Mouse (Mus musculus) MEL (cell line): ENCODE measurements around the gene Fgfr2.

Experiments
- CTCF ChIP-seq, 3 experiments: IDR thresholded peaks in 2 of 3; conservative IDR thresholded peaks in 1 of 3; 2 replicates each; pipeline ENCODE4 v1.5.1; 2011 to 2012; ENCODE audit warnings: low read length in 3 of 3, low read depth in 2 of 3, mild to moderate bottlenecking in 2 of 3, improper control_type of control experiment in 1 of 3, inconsistent platforms in 1 of 3, mixed read lengths in 1 of 3, moderate library complexity in 1 of 3; ENCODE audit not compliant: control insufficient read depth in 1 of 3, insufficient read depth in 1 of 3, poor library complexity in 1 of 3, severe bottlenecking in 1 of 3
- JUND ChIP-seq: IDR thresholded peaks from 2 replicates; pipeline ENCODE4 v1.6.1; 2011; ENCODE audit warnings: low read depth, mild to moderate bottlenecking, improper control_type of control experiment, low read length
- MYC ChIP-seq: IDR thresholded peaks from 2 replicates; pipeline ENCODE4 v1.6.1; 2011; ENCODE audit warnings: low read depth, mild to moderate bottlenecking, low read length, improper control_type of control experiment, moderate library complexity
- POLR2A ChIP-seq, 2 experiments: IDR thresholded peaks; 2 replicates each; pipeline ENCODE4 v1.6.1; 2011 to 2012; ENCODE audit warnings: low read length in 2 of 2, mild to moderate bottlenecking in 2 of 2, control low read depth in 1 of 2, improper control_type of control experiment in 1 of 2, low read depth in 1 of 2, moderate library complexity in 1 of 2; ENCODE audit not compliant: control insufficient read depth in 1 of 2, insufficient read depth in 1 of 2, poor library complexity in 1 of 2
- POLR2AphosphoS2 ChIP-seq: IDR thresholded peaks from 2 replicates; pipeline ENCODE4 v1.6.1; 2011; ENCODE audit warnings: low read length, improper control_type of control experiment
- TAL1 ChIP-seq: IDR thresholded peaks from 2 replicates; pipeline ENCODE4 v1.6.1; 2012; ENCODE audit warnings: mild to moderate bottlenecking, inconsistent platforms, low read length, moderate library complexity, mixed read lengths
- UBTF ChIP-seq: IDR thresholded peaks from 2 replicates; pipeline ENCODE4 v1.6.1; 2012; ENCODE audit warnings: low read depth, mild to moderate bottlenecking, inconsistent platforms, low read length, improper control_type of control experiment, moderate library complexity, borderline replicate concordance; ENCODE audit not compliant: insufficient read depth

DNA sequence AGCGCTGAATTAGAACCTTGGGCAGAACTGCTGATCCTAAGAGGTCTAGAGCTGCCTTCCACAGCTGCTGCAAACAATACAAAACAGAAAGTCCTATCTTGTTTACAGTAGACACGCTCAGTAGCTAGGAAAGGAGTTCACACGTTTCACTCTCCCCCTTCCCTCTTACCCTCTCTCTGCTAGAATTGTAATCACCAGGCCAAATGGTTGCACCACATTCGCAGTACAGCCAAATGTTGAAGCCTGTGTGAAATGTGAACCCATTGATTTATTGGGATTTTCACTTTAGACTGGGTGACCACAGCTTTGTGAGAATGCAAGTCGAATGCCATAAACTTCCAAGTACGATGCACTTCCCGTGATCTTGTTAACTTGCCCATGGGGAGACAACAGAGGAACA lies 1028.5 kb downstream of the Fgfr2 start:
- TF ChIP-seq JUND (no peak), UBTF (no peak), MYC (no peak), CTCF (IDR thresholded peaks at IDR 0.05 in 2 of 3, conservative IDR thresholded peaks at IDR 0.05 in 1 of 3; ENCODE audit: control insufficient read depth in 1 of 3, insufficient read depth in 1 of 3, low read depth in 2 of 3, low read length in 3 of 3, poor library complexity in 1 of 3, severe bottlenecking in 1 of 3) (no peak), TAL1 (no peak), POLR2AphosphoS2 (no peak), POLR2A (IDR thresholded peaks at IDR 0.05; ENCODE audit: control insufficient read depth in 1 of 2, insufficient read depth in 1 of 2, low read depth in 1 of 2, low read length in 2 of 2, poor library complexity in 1 of 2) (no peak)
